Mouse (Mus musculus) embryonic fibroblast, embryonic 13.5 days (primary cell): Measurements from ENCODE around the gene Olfr288.

Experiments
- CTCF ChIP-seq: IDR thresholded peaks from 2 replicates; pipeline ENCODE4 v1.5.1; 2011; ENCODE audit warnings: mild to moderate bottlenecking, control low read depth, low read length, moderate library complexity, borderline replicate concordance; ENCODE audit not compliant: insufficient read depth
- POLR2A ChIP-seq: IDR thresholded peaks from 2 replicates; pipeline ENCODE4 v1.6.1; 2011; ENCODE audit warnings: low read depth, mild to moderate bottlenecking, control low read depth, low read length, moderate library complexity

GRCm38 (mm10) chr15:98148356-98148755, 47.0 kb downstream of the Olfr288 start:
- TF ChIP-seq CTCF: no peak
- no peak for TF ChIP-seq POLR2A
